Mouse (Mus musculus) kidney, embryonic 14.5 days (tissue): ENCODE results near the gene Prr15l. TPM values are rescaled to one million over a fixed set of nuclear protein-coding genes. Genes with fewer than 3 reads are reported as not detected.

Experiments used
- ATAC-seq: fragments of 200-750 bp; cut with Nextera tagmentation; 2 replicates; pipeline ENCODE4 v1.8.0; 2017; ENCODE audit warnings: moderate number of reproducible peaks, mild to moderate bottlenecking, moderate TSS enrichment, moderate library complexity; ENCODE audit not compliant: low FRiP score, low TSS enrichment
- H3K27ac ChIP-seq: fragments of 300-500 bp; sonication (generic); 2 replicates; pipeline ENCODE4 v1.5.1; 2014; ENCODE audit warnings: low read depth, mild to moderate bottlenecking, low read length, moderate library complexity, mixed read lengths
- H3K27me3 ChIP-seq: fragments of 300-500 bp; sonication (generic); 2 replicates; pipeline ENCODE4 v1.6.1; 2014; ENCODE audit warnings: mild to moderate bottlenecking, low read length; ENCODE audit not compliant: control insufficient read depth, insufficient read depth
- H3K36me3 ChIP-seq: fragments of 300-500 bp; sonication (generic); 2 replicates; pipeline ENCODE4 v1.6.1; 2014; ENCODE audit warnings: low read length, mixed read lengths; ENCODE audit not compliant: control insufficient read depth, insufficient read depth
- H3K4me1 ChIP-seq: fragments of 300-500 bp; sonication (generic); 2 replicates; pipeline ENCODE4 v1.6.1; 2014; ENCODE audit warnings: low read length, mixed read lengths; ENCODE audit not compliant: control insufficient read depth, insufficient read depth
- H3K4me2 ChIP-seq: fragments of 300-500 bp; sonication (generic); replicated peaks from 2 replicates; pipeline ENCODE4 v1.6.1; 2014; ENCODE audit warnings: low read depth, mild to moderate bottlenecking, low read length
- H3K4me3 ChIP-seq: fragments of 300-500 bp; sonication (generic); 2 replicates; pipeline ENCODE4 v1.5.1; 2014; ENCODE audit warnings: mild to moderate bottlenecking, low read length
- H3K9ac ChIP-seq: fragments of 300-500 bp; sonication (generic); 2 replicates; pipeline ENCODE4 v1.6.1; 2014; ENCODE audit warnings: low read depth, mild to moderate bottlenecking, low read length, moderate library complexity
- H3K9me3 ChIP-seq: fragments of 300-500 bp; sonication (generic); 2 replicates; pipeline ENCODE4 v1.6.1; 2016; ENCODE audit warnings: low read length; ENCODE audit not compliant: control insufficient read depth
- WGBS: fragments of 180-500 bp; shearing (Covaris S2); extraction: QIAGEN DNeasy Blood & Tissue Kit; methylation state at CpG from one replicate; pipeline ENCODE4 v1.1.7; 2014; 5-methylcytosine and 5-hydroxymethylcytosine counted together
- polyA plus RNA-seq: library from polyadenylated mRNA; unstranded; fragments of >200 nt; fragmentation: Nextera tagmentation; extraction: Ambion mirVana; gene quantifications from 2 replicates; pipeline ENCODE4 v1.2.1, GENCODE M21; 2014

Prr15l gene
- polyA plus RNA-seq, 1 experiment from 2014 or later: 33.7 TPM

DNA sequence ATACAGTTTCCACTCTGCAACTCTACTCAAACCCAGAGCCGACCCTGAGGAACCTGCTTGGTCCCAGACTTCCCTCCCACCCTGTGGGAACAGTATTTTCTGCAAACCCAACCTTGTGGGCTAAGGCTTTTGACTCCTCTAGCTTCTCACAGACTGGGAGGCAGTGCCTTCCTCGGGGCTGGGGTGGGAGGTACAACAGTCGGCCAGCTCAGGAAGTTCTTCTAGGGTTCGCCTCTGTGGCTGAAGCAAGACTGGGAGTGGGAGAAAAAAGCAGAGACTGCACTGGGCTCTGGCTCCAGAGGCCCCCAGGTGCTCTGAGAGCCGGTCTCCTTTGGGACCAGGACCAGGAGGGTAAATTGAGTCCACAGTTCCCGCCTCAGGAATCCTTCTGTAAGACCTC, 25.0 kb downstream of the Prr15l start:
- Histone ChIP-seq H3K4me1 (no peaks in the 10 kb centered on the region), H3K27ac (no peak overlapping the region), H3K36me3 (peaks cover 63% of the 10 kb centered on the region), H3K9ac (no peak overlapping the region), H3K9me3 (no peaks in the 10 kb centered on the region), H3K4me3 (no peak overlapping the region), H3K27me3 (no peaks in the 10 kb centered on the region), H3K4me2 (no peak overlapping the region)
- WGBS: 78% methylated on average over 6 of the region's 6 CpGs
- no peak for ATAC-seq

DNA sequence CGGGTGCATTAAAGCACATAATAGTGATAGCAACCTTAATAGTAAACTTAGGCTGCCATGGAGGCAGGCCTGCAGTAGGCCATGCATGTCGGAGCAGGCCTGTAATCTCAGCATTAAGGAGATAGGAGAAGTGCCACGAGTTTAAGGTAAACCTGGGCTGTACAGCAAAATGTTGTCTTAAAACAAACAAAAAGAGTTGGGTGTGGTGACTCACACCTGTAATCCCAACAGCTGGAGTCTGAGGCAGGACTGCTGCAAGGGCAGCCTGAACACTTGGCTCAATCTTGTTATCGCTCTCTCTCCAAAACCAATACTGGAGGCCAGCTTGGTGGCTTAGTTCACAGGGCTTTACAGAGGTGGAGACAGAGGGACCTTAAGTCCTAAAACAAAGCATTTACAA, 27.2 kb downstream of the Prr15l start:
- no peak overlapping the region for H3K9ac ChIP-seq
- H3K4me1 ChIP-seq: no peaks in the 10 kb centered on the region
- H3K27ac ChIP-seq: no peak overlapping the region
- H3K4me2 ChIP-seq: no peak overlapping the region
- H3K4me3 ChIP-seq: no peak overlapping the region
- 90% methylated on average over 4 of the region's 4 CpGs for WGBS
- ATAC-seq: no peak
- H3K27me3 ChIP-seq: no peaks in the 10 kb centered on the region
- peaks cover 80% of the 10 kb centered on the region for H3K36me3 ChIP-seq
- H3K9me3 ChIP-seq: no peaks in the 10 kb centered on the region

- Histone ChIP-seq H3K36me3 (peaks cover 86% of the 10 kb centered on the region), H3K4me1 (no peaks in the 10 kb centered on the region), H3K9ac (no peak overlapping the region), H3K9me3 (no peaks in the 10 kb centered on the region), H3K4me2 (no peak overlapping the region), H3K27me3 (no peaks in the 10 kb centered on the region), H3K4me3 (no peak overlapping the region), H3K27ac (no peak overlapping the region)
- WGBS: 56% methylated on average over 18 of the region's 20 CpGs
- peak; percentile 33; the same call in 1 of the 2 replicates for ATAC-seq
These were observed 28.3 kb downstream of the Prr15l start for GRCm38 (mm10) chr11:96956009-96956724.

DNA sequence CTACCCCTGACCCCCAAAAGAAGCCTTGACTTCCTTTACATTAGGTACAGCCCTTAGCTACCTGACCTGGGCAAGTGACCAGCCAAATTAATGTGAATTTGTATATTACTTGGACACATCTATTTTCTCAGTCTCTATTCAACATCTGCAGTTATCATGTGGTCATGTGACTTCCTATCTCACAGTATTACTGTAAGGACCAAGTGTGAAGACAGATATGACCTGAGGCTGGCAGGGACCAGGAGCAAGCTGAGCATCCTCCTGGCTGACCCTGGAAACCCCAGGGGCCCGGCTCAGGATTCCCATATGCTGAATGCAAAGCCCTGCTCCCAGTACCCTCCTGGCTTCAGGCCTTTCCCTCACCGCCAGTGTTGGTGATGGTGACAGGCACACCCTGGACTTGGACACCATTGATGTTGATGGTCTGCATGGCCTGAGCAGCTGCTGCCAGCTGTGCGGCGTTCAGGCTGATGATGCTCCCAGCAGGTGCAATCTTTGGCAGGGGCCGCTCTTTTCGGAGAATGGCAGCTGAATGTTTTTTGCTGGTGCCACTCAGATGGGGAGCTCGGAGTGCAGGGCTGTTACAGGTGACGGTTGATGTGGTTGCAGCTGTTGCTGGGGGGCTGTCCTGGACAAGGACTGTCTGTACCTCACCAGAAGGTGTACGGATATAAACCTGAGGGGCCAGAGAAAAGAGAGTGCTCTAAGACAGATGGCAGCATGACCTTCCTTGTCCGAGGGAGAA, 29.3 kb downstream of the Prr15l start:
- H3K27me3 ChIP-seq: no peaks in the 10 kb centered on the region
- H3K9ac ChIP-seq: no peak overlapping the region
- no peak overlapping the region for H3K4me3 ChIP-seq
- H3K9me3 ChIP-seq: no peaks in the 10 kb centered on the region
- 93% methylated on average over 10 of the region's 10 CpGs for WGBS
- H3K4me2 ChIP-seq: no peak overlapping the region
- no peak overlapping the region for H3K27ac ChIP-seq
- peaks cover 88% of the 10 kb centered on the region for H3K36me3 ChIP-seq
- no peaks in the 10 kb centered on the region for H3K4me1 ChIP-seq
- no peak for ATAC-seq

- H3K27ac ChIP-seq: no peak overlapping the region
- WGBS: 20% methylated on average over 8 of the region's 8 CpGs
- peaks cover 6% of the 10 kb centered on the region; the same call in 1 of the 2 replicates for H3K4me1 ChIP-seq
- H3K36me3 ChIP-seq: peaks cover 43% of the 10 kb centered on the region
- no peak overlapping the region for H3K4me2 ChIP-seq
- no peaks in the 10 kb centered on the region for H3K27me3 ChIP-seq
- H3K9me3 ChIP-seq: no peaks in the 10 kb centered on the region
- peak; percentile 68 for ATAC-seq
- H3K4me3 ChIP-seq: no peak overlapping the region
- H3K9ac ChIP-seq: no peak overlapping the region
These were observed 35.7 kb downstream of the Prr15l start for GRCm38 (mm10) chr11:96963580-96963979.

DNA sequence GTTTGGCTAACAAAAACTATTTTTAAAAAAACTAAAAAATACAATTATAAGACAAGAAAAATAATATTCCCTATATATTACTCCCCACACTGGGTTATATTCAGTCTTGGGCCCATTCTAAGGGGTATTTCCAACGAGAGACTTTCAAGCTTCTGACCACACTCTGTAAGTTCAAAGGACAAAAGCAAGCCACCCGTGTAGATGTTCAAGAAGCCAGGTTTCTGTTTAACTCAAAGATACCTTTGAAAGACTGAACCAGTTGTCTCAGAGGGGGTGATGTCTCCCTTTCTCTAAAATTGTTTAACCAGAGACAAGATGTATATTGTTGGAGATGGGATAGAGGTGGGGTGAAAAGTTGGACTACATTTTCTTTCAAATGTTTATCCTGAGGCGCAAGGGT, 38.3 kb downstream of the Prr15l start:
- Histone ChIP-seq H3K27me3 (no peaks in the 10 kb centered on the region), H3K4me2 (no peak overlapping the region), H3K27ac (no peak overlapping the region), H3K4me3 (no peak overlapping the region), H3K9me3 (no peaks in the 10 kb centered on the region), H3K9ac (no peak overlapping the region), H3K4me1 (peaks cover 18% of the 10 kb centered on the region; the same call in 1 of the 2 replicates), H3K36me3 (peaks cover 19% of the 10 kb centered on the region)
- no peak for ATAC-seq
- WGBS: 87% methylated on average over 3 of the region's 3 CpGs

- Histone ChIP-seq H3K4me1 (peaks cover 18% of the 10 kb centered on the region; the same call in 1 of the 2 replicates), H3K9ac (no peak overlapping the region), H3K36me3 (peaks cover 10% of the 10 kb centered on the region), H3K27me3 (no peaks in the 10 kb centered on the region), H3K9me3 (no peaks in the 10 kb centered on the region), H3K4me3 (no peak overlapping the region), H3K27ac (no peak overlapping the region), H3K4me2 (no peak overlapping the region)
- 83% methylated on average over 13 of the region's 13 CpGs for WGBS
- no peak for ATAC-seq
These were observed 39.1 kb downstream of the Prr15l start for GRCm38 (mm10) chr11:96966914-96967543.

DNA sequence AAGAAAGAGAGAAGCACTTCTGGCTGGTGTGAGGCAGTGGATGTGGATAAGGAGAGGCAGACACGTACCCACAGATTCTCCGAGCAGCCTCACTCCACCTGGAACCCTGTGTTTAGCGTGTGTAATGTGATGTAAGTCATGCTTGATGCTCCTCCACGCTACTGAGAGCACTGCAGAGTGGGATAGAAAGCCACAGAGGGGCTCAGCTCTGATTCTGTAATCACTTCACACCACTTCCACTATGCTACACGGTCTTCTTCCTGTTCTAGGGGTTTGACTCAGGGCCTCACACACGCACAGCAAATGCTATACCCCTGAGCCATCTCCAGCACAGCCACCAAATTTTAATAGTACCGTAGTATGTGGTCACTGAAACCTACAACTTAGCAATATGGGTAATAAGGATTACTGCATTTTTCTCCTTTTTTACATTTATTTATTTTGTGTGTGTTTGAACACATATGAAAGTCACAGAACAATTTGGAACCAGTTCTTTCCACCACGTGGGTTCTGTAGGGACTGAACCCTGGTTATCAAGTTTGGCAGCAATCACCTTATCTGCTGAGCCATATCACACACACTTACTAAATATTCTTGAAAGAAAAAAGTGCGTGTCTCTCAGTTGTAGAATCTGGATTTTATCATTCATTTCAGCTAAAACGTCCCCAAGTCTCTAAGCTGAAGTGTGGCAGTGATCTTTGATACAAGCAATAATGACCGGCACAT, 39.8 kb downstream of the Prr15l start:
- no peaks in the 10 kb centered on the region for H3K27me3 ChIP-seq
- no peak overlapping the region for H3K9ac ChIP-seq
- WGBS: 78% methylated on average over 11 of the region's 11 CpGs
- H3K27ac ChIP-seq: peak overlapping the region; percentile 49; the same call in 1 of the 2 replicates
- peaks cover 18% of the 10 kb centered on the region; the same call in 1 of the 2 replicates for H3K4me1 ChIP-seq
- no peak overlapping the region for H3K4me2 ChIP-seq
- ATAC-seq: no peak
- H3K36me3 ChIP-seq: peaks cover 4% of the 10 kb centered on the region; the same call in 1 of the 2 replicates
- H3K9me3 ChIP-seq: no peaks in the 10 kb centered on the region
- no peak overlapping the region for H3K4me3 ChIP-seq
